Mouse (Mus musculus) limb, embryonic 10.5 days (tissue): ENCODE data around the gene Tmem94. TPM values are rescaled to one million over a fixed set of nuclear protein-coding genes. Genes with fewer than 3 reads are reported as not detected.

Experiments used
- DNase-seq: peaks from one replicate; pipeline ENCODE4 v3.0.0-alpha.2; 2017; ENCODE audit warnings: low spot score
- H3K27ac ChIP-seq: fragments of 300-500 bp; sonication (generic); 2 replicates; pipeline ENCODE4 v1.5.1; 2016; ENCODE audit warnings: mild to moderate bottlenecking
- H3K27me3 ChIP-seq: fragments of 300-500 bp; sonication (generic); 2 replicates; pipeline ENCODE4 v1.6.1; 2016; ENCODE audit warnings: low read depth, mild to moderate bottlenecking; ENCODE audit not compliant: poor library complexity, severe bottlenecking
- H3K36me3 ChIP-seq: fragments of 300-500 bp; sonication (generic); 2 replicates; pipeline ENCODE4 v1.6.1; 2016; ENCODE audit warnings: mild to moderate bottlenecking, moderate library complexity
- H3K4me1 ChIP-seq: fragments of 300-500 bp; sonication (generic); 2 replicates; pipeline ENCODE4 v1.6.1; 2016
- H3K4me3 ChIP-seq: fragments of 300-500 bp; sonication (generic); 2 replicates; pipeline ENCODE4 v1.5.1; 2016; ENCODE audit warnings: mild to moderate bottlenecking, moderate library complexity
- H3K9me3 ChIP-seq: fragments of 300-500 bp; sonication (generic); replicated peaks from 2 replicates; pipeline ENCODE4 v1.6.1; 2016; ENCODE audit warnings: mild to moderate bottlenecking
- WGBS: fragments of 180-500 bp; shearing (Covaris S2); methylation state at CpG from one replicate; pipeline ENCODE4 v1.1.7; 2016; 5-methylcytosine and 5-hydroxymethylcytosine counted together
- microRNA-seq: library from miRNA; unstranded; fragments of <30 nt; microRNA quantifications from one replicate; pipeline ENCODE4, GENCODE M21; 2017
- polyA plus RNA-seq: library from polyadenylated mRNA; unstranded; fragments of >200 nt; fragmentation: Nextera tagmentation; extraction: Ambion mirVana; gene quantifications from 2 replicates; pipeline ENCODE4 v1.2.1, GENCODE M21; 2016

Tmem94 gene
- polyA plus RNA-seq, 1 experiment from 2014 or later: 37.7 TPM

GRCm38 (mm10) chr11:115844240-115844639 lies 79.0 kb downstream of the Tmem94 start:
- 82% methylated on average over 8 of the region's 8 CpGs for WGBS
- no peak for DNase-seq
- peak overlapping the region; percentile 37; the same call in 1 of the 2 replicates for H3K27ac ChIP-seq
- H3K27me3 ChIP-seq: no peaks in the 10 kb centered on the region
- no peaks in the 10 kb centered on the region for H3K9me3 ChIP-seq
- peaks cover 40% of the 10 kb centered on the region for H3K36me3 ChIP-seq
- H3K4me1 ChIP-seq: peaks cover 44% of the 10 kb centered on the region
- H3K4me3 ChIP-seq: no peak overlapping the region

GRCm38 (mm10) chr11:115845819-115846218 lies 80.6 kb downstream of the Tmem94 start:
- Histone ChIP-seq H3K27me3 (no peaks in the 10 kb centered on the region), H3K4me3 (no peak overlapping the region), H3K4me1 (peaks cover 33% of the 10 kb centered on the region), H3K27ac (no peak overlapping the region), H3K36me3 (peaks cover 55% of the 10 kb centered on the region), H3K9me3 (no peaks in the 10 kb centered on the region)
- no peak for DNase-seq
- 94% methylated on average over 2 of the region's 2 CpGs for WGBS

Small RNA genes within 50 kb of the gene (microRNA-seq; reads per million reads assigned to microRNA genes)
- gene Mir5621: not detected

Other genes starting within 250 kb of the Tmem94 start
- gene Sumo2, start 229.2 kb upstream of the Tmem94 start, polyA plus RNA-seq: 1,406 and 1,458 TPM in 2 replicates
- 257 and 275 TPM in 2 replicates for gene Nup85, start 201.0 kb upstream of the Tmem94 start, polyA plus RNA-seq
- gene Mrps7, start 161.5 kb upstream of the Tmem94 start, polyA plus RNA-seq: 108 and 120 TPM in 2 replicates
- gene Gga3, start 161.4 kb upstream of the Tmem94 start, polyA plus RNA-seq: 30.8 and 34.9 TPM in 2 replicates
- gene Mif4gd, start 152.5 kb upstream of the Tmem94 start, polyA plus RNA-seq: 16.2 and 18.2 TPM in 2 replicates
- gene Slc25a19, start 137.1 kb upstream of the Tmem94 start, polyA plus RNA-seq: 27.2 and 27.8 TPM in 2 replicates
- 77.2 and 87.8 TPM in 2 replicates for gene Grb2, start 56.8 kb upstream of the Tmem94 start, polyA plus RNA-seq
- 18.1 and 18.9 TPM in 2 replicates for gene Caskin2, start 48.2 kb downstream of the Tmem94 start, polyA plus RNA-seq
- gene Tsen54, start 49.3 kb downstream of the Tmem94 start, polyA plus RNA-seq: 42.5 and 48.8 TPM in 2 replicates
- gene Llgl2, start 58.6 kb downstream of the Tmem94 start, polyA plus RNA-seq: 11.2 and 12.3 TPM in 2 replicates
- 0.05 and 0.18 TPM in 2 replicates for gene Myo15b, start 93.0 kb downstream of the Tmem94 start, polyA plus RNA-seq
- gene Smim5, start 134.5 kb downstream of the Tmem94 start, polyA plus RNA-seq: 1.7 and 2.0 TPM in 2 replicates
- 1.0 and 1.1 TPM in 2 replicates for gene Smim6, start 146.6 kb downstream of the Tmem94 start, polyA plus RNA-seq
- 47.9 and 52.2 TPM in 2 replicates for gene Sap30bp, start 167.8 kb downstream of the Tmem94 start, polyA plus RNA-seq
- 30.4 and 34.6 TPM in 2 replicates for gene Recql5, start 168.0 kb downstream of the Tmem94 start, polyA plus RNA-seq
- 0.90 and 1.6 TPM in 2 replicates for gene Itgb4, start 209.3 kb downstream of the Tmem94 start, polyA plus RNA-seq
- 243 and 283 TPM in 2 replicates for gene Galk1, start 247.3 kb downstream of the Tmem94 start, polyA plus RNA-seq